Mouse (Mus musculus): ENCODE results near the gene Senp3. TPM values are rescaled to one million over a fixed set of nuclear protein-coding genes. Genes with fewer than 3 reads are reported as not detected.

Senp3 gene
- polyA plus RNA-seq, 1 experiment from 2014 or later, result 94.0 TPM

DNA sequence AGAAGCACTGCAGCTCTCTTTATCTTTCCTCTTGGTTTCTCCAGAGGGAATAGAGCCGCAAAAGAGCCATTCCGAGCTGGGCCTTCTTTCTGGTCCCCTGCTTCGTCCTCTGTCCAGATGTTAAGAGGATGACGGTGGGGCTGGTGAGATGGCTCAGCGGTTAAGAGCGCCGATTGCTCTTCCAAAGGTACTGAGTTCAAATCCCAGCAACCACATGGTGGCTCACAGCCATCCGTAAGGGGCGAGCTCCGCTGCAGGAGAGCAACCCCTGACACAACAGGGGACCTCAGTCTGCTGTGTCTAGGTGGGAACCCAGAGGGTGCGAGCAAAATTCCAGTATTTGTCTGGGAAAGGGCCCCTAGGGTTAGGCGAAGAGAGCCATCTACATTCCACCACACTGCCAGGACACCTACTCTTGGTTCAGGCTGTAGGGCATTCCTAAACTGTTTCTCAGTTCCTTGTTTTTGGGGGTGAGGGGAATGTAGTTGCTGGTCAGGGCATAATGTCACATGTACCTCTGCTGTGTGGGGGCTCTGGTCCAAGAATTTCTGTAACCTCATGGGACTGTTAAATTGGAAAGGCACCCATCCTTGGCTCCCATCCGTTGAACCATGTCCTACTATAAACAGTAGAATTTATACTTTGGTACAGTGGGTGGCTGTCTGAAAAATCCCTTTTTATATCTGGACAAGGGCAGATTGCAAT, 18.8 kb downstream of the Senp3 start:
- peak; percentile 23 for ATAC-seq
- H3K4me1 ChIP-seq (ENCODE audit: control insufficient read depth, insufficient read depth, low read length), result peaks cover 15% of the 10 kb centered on the region
- H3K4me3 ChIP-seq (ENCODE audit: low read depth, low read length), result peak overlapping the region; percentile 62
- H3K9ac ChIP-seq (ENCODE audit: low read depth, low read length), result peak overlapping the region; percentile 58
- H3K9me3 ChIP-seq (replicated peaks; ENCODE audit: control insufficient read depth, low read length, poor library complexity, severe bottlenecking), result no peaks in the 10 kb centered on the region
- peak overlapping the region; percentile 93 for H3K27ac ChIP-seq (ENCODE audit: low read length)
- peak overlapping the region; percentile 57 for H3K4me2 ChIP-seq (ENCODE audit: low read length)
- peaks cover 17% of the 10 kb centered on the region for H3K36me3 ChIP-seq (ENCODE audit: control insufficient read depth, insufficient read depth, low read length)
- 64% methylated on average over 13 of the region's 13 CpGs for WGBS
- no peaks in the 10 kb centered on the region for H3K27me3 ChIP-seq (ENCODE audit: control insufficient read depth, insufficient read depth, low read depth, low read length)

DNA sequence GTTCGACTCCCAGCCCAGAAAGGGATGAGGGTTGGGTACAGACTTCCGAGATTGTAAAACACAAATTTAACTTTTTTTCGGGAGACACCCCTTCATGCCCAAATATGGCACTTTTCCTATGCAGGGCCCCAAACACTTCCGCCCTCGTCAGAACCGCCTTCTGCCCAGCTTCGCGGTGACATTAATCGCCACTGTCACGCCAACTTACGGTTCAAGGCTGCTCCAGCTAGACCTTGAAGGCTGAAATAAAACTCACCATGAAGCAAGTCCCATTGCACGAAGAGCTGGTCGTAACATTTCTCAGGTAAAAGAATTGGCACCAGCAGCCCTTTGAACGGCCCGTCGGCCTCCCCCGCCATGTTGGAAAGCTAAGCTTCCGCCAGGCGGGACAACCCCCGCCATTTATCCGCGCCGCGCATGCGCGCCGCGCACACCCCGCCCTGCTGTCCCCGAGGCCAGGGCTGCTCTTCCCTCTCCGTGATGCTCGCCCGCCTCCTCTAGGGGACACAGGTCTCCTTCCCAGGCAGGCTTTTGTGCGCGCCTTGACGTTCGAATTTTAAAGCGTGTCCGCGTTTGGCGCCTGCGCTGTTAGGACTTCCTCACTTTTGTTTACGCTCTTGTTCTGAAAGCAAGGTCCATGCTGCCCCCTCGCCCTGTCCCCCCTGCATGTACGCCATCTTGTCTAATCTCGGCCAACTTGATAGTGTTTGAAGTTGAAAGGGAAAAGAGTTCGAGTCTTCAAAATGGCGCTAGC, 19.5 kb downstream of the Senp3 start, which contains the start of gene Mpdu1:
Mpdu1 (minus strand) TSS at position 430 of the 754 bp plus-strand sequence.
- H3K4me2 ChIP-seq (ENCODE audit: low read length), result peak within 1 kb of the TSS; percentile 57
- under 1% methylated on average over 48 of the region's 48 CpGs for WGBS
- H3K4me1 ChIP-seq (ENCODE audit: control insufficient read depth, insufficient read depth, low read length), result peaks cover 15% of the 10 kb centered on the region
- H3K9me3 ChIP-seq (replicated peaks; ENCODE audit: control insufficient read depth, low read length, poor library complexity, severe bottlenecking), result no peaks in the 10 kb centered on the region
- H3K9ac ChIP-seq (ENCODE audit: low read depth, low read length), result peak within 1 kb of the TSS; percentile 70
- peak within 1 kb of the TSS; percentile 62 for H3K4me3 ChIP-seq (ENCODE audit: low read depth, low read length)
- ATAC-seq, result peak; percentile 96
- peak within 1 kb of the TSS; percentile 93 for H3K27ac ChIP-seq (ENCODE audit: low read length)
- peaks cover 17% of the 10 kb centered on the region for H3K36me3 ChIP-seq (ENCODE audit: control insufficient read depth, insufficient read depth, low read length)
- no peaks in the 10 kb centered on the region for H3K27me3 ChIP-seq (ENCODE audit: control insufficient read depth, insufficient read depth, low read depth, low read length)

- Histone ChIP-seq H3K4me1 (ENCODE audit: control insufficient read depth, insufficient read depth, low read length) (peaks cover 15% of the 10 kb centered on the region), H3K9ac (ENCODE audit: low read depth, low read length) (peak overlapping the region; percentile 70), H3K36me3 (ENCODE audit: control insufficient read depth, insufficient read depth, low read length) (peaks cover 18% of the 10 kb centered on the region), H3K9me3 (replicated peaks; ENCODE audit: control insufficient read depth, low read length, poor library complexity, severe bottlenecking) (no peaks in the 10 kb centered on the region), H3K27me3 (ENCODE audit: control insufficient read depth, insufficient read depth, low read depth, low read length) (no peaks in the 10 kb centered on the region), H3K4me2 (ENCODE audit: low read length) (peak overlapping the region; percentile 57), H3K27ac (ENCODE audit: low read length) (peak overlapping the region; percentile 93; the same call in 1 of the 2 replicates), H3K4me3 (ENCODE audit: low read depth, low read length) (peak overlapping the region; percentile 62)
- 72% methylated on average over 3 of the region's 3 CpGs for WGBS
- ATAC-seq, result no peak
Observed at GRCm38 (mm10) chr11:69661221-69661881, 20.5 kb downstream of the Senp3 start.

DNA sequence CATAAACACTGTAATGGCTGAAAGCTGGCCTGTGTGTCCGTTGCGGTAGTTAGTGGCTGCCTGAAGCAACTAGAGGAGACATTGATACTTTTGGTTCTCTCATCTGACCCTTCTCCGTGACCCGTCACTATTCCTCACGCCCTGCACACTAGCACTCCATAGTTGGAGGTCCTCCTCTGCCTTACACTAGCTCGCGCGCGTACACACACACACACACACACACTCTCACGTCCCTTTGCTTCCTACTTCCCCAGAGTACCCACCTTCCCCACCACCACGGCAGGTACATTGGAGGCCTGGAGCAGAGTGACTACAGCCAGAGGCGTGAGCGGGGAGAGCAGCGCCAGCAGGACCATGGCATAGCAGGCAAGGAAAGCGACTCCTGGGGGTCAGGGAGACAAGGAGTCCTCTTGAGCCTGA, 24.4 kb downstream of the Senp3 start:
- no peak overlapping the region for H3K9ac ChIP-seq (ENCODE audit: low read depth, low read length)
- peaks cover 16% of the 10 kb centered on the region for H3K4me1 ChIP-seq (ENCODE audit: control insufficient read depth, insufficient read depth, low read length)
- no peak for ATAC-seq
- H3K36me3 ChIP-seq (ENCODE audit: control insufficient read depth, insufficient read depth, low read length), result peaks cover 17% of the 10 kb centered on the region
- WGBS, result 83% methylated on average over 15 of the region's 15 CpGs
- H3K9me3 ChIP-seq (replicated peaks; ENCODE audit: control insufficient read depth, low read length, poor library complexity, severe bottlenecking), result no peaks in the 10 kb centered on the region
- H3K4me3 ChIP-seq (ENCODE audit: low read depth, low read length), result no peak overlapping the region
- H3K27ac ChIP-seq (ENCODE audit: low read length), result no peak overlapping the region
- H3K4me2 ChIP-seq (ENCODE audit: low read length), result no peak overlapping the region
- no peaks in the 10 kb centered on the region for H3K27me3 ChIP-seq (ENCODE audit: control insufficient read depth, insufficient read depth, low read depth, low read length)

- no peak overlapping the region for H3K9ac ChIP-seq (ENCODE audit: low read depth, low read length)
- peaks cover 24% of the 10 kb centered on the region for H3K36me3 ChIP-seq (ENCODE audit: control insufficient read depth, insufficient read depth, low read length)
Observed at GRCm38 (mm10) chr11:69656617-69657461, 25.0 kb downstream of the Senp3 start.

GRCm38 (mm10) chr11:69656065-69656455, 25.8 kb downstream of the Senp3 start:
- H3K4me1 ChIP-seq (ENCODE audit: control insufficient read depth, insufficient read depth, low read length), result peaks cover 8% of the 10 kb centered on the region; the same call in 1 of the 2 replicates
- H3K9ac ChIP-seq (ENCODE audit: low read depth, low read length), result no peak overlapping the region
- H3K36me3 ChIP-seq (ENCODE audit: control insufficient read depth, insufficient read depth, low read length), result peaks cover 31% of the 10 kb centered on the region
- no peak overlapping the region for H3K27ac ChIP-seq (ENCODE audit: low read length)
- no peak overlapping the region for H3K4me2 ChIP-seq (ENCODE audit: low read length)
- H3K27me3 ChIP-seq (ENCODE audit: control insufficient read depth, insufficient read depth, low read depth, low read length), result no peaks in the 10 kb centered on the region
- WGBS, result 84% methylated on average over 5 of the region's 5 CpGs
- ATAC-seq, result no peak
- no peak overlapping the region for H3K4me3 ChIP-seq (ENCODE audit: low read depth, low read length)
- H3K9me3 ChIP-seq (replicated peaks; ENCODE audit: control insufficient read depth, low read length, poor library complexity, severe bottlenecking), result no peaks in the 10 kb centered on the region

More at GRCm38 (mm10) chr11:69656617-69657461, 25.0 kb downstream of the Senp3 start:
- 81% methylated on average over 10 of the region's 10 CpGs for WGBS
- H3K9me3 ChIP-seq (replicated peaks; ENCODE audit: control insufficient read depth, low read length, poor library complexity, severe bottlenecking), result no peaks in the 10 kb centered on the region
- H3K4me3 ChIP-seq (ENCODE audit: low read depth, low read length), result no peak overlapping the region
- H3K4me1 ChIP-seq (ENCODE audit: control insufficient read depth, insufficient read depth, low read length), result peaks cover 15% of the 10 kb centered on the region
- H3K4me2 ChIP-seq (ENCODE audit: low read length), result no peak overlapping the region
- H3K27ac ChIP-seq (ENCODE audit: low read length), result no peak overlapping the region
- no peaks in the 10 kb centered on the region for H3K27me3 ChIP-seq (ENCODE audit: control insufficient read depth, insufficient read depth, low read depth, low read length)
- ATAC-seq, result no peak

DNA sequence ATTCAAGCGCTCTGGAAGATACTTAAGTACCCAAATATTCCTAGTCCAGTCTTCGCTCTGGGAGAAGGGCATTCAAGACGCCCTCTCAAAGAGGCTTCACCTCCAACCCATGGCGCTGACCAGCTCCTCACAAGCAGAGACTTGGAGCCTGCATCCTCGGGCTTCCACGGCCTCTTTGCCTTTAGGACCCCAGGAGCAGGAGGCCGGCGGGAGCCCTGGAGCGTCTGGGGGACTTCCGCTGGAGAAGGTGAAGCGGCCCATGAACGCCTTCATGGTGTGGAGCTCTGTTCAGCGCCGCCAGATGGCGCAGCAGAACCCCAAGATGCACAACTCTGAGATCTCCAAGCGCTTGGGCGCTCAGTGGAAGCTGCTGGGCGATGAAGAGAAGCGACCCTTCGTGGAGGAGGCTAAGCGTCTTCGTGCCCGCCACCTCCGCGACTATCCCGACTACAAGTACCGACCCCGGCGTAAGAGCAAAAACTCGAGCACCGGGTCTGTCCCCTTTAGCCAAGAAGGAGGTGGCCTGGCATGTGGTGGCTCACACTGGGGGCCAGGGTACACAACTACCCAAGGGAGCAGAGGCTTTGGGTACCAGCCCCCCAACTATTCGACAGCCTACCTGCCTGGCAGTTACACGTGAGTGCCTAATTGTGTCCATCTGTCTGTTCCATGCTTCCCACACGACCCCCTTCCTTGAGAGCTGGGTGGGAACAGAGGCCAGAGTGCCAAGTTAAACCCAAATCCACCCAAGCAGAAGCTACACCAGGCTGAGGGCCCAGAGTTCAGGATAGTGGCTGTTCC, 26.4 kb downstream of the Senp3 start, which contains the start of gene Sox15:
Sox15 (plus strand) TSS at position 51 of the 801 bp plus-strand sequence.
- no peaks in the 10 kb centered on the region for H3K27me3 ChIP-seq (ENCODE audit: control insufficient read depth, insufficient read depth, low read depth, low read length)
- no peak within 1 kb of the TSS for H3K4me2 ChIP-seq (ENCODE audit: low read length)
- H3K9me3 ChIP-seq (replicated peaks; ENCODE audit: control insufficient read depth, low read length, poor library complexity, severe bottlenecking), result no peaks in the 10 kb centered on the region
- peaks cover 6% of the 10 kb centered on the region; the same call in 1 of the 2 replicates for H3K4me1 ChIP-seq (ENCODE audit: control insufficient read depth, insufficient read depth, low read length)
- 0 out of 2 replicates have a peak within 1 kb of the TSS, but pooled peaks have one; percentile 20 for H3K9ac ChIP-seq (ENCODE audit: low read depth, low read length)
- H3K27ac ChIP-seq (ENCODE audit: low read length), result no peak within 1 kb of the TSS
- peak; percentile 52; the same call in 1 of the 2 replicates for ATAC-seq
- H3K4me3 ChIP-seq (ENCODE audit: low read depth, low read length), result no peak within 1 kb of the TSS; the same call in 1 of the 2 replicates
- peaks cover 37% of the 10 kb centered on the region for H3K36me3 ChIP-seq (ENCODE audit: control insufficient read depth, insufficient read depth, low read length)
- WGBS, result 23% methylated on average over 34 of the region's 34 CpGs
